Mouse (Mus musculus): ENCODE results near the gene Naaladl2.

Gene Naaladl2

DNA sequence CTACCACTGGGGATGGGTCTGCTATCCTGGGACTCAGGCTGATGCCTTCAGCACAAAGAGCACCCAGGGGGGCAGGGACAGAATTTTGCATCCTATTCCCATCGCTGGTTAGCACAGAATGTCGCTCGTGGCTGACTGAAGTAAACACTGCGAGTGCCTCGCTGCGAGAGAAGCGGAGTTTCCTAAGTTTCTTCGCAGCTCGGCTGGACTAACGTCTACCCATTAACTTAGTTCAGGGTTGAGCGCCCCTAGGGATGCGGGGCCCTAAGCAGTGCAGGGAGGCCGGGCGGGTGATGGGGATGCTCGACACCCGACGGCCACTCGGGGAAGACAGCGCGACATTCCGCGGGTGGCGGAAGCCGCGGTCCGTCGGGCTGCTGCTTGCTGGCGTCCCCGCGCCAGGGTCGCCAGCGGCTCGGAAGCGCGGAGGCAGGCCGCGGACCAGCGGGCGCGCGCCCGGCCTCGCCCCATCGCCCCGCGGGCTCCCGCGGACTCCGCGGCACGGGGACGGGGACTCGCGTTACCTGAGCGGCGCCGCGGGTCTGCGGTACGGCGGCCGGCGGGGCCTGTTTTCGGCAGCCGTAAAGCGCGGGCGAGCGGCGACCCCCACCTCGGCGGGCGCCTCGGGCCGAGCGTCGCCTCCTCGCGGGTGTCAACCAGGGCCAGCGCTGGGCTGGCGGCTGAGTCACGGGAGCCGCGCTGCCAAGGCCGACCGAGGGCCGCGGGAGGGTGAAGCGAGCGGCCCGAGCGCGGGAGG lies at the start of gene Naaladl2:
TSS of gene Naaladl2 (minus strand) at position 707 of the 757 bp plus-strand sequence.
- peak; percentile 29 for DNase-seq (ENCODE audit: low read depth, low spot score)

DNA sequence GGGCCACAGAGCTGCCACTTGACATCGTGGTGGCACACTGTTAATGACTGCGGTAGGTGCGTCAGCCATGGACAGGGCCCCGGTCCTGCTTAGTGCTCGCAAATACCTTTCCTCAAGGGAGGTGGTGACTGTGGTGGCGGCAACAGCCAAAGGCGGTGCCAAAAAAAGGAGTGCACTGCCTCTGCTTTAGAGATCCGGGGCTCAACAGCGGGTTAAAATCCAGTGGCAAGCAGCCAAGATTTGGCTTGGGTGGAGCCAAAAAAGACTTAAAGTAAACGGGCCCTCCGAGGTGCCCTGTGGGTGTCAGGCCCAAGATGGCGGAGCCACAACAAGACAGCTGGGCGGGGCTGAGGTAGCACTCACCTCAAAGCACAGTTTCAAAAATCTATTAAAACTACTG lies 7.7 kb upstream of the Naaladl2 start:
- no peak for DNase-seq (ENCODE audit: low read depth, low spot score)

DNA sequence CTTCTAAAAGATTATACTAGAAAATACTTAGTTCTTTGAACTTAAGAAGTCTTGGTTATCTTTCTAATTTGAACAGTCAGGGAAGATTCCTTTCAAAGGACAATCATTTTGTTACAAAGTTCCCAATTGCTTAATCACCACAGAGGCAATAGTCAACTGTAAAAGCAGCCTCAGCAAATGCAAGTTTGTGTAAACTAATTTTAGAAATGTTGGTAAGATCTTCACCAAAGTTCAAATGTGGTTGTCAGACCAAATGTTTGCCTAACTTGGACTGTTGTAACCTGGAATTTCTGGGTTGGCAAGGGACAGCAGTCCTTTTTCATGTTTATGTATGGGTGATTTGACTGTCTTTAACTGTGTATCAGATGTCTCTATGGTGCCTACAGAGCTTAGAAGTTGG lies 3.2 kb upstream of the Naaladl2 start:
- no peak for DNase-seq (ENCODE audit: low read depth, low spot score)

DNA sequence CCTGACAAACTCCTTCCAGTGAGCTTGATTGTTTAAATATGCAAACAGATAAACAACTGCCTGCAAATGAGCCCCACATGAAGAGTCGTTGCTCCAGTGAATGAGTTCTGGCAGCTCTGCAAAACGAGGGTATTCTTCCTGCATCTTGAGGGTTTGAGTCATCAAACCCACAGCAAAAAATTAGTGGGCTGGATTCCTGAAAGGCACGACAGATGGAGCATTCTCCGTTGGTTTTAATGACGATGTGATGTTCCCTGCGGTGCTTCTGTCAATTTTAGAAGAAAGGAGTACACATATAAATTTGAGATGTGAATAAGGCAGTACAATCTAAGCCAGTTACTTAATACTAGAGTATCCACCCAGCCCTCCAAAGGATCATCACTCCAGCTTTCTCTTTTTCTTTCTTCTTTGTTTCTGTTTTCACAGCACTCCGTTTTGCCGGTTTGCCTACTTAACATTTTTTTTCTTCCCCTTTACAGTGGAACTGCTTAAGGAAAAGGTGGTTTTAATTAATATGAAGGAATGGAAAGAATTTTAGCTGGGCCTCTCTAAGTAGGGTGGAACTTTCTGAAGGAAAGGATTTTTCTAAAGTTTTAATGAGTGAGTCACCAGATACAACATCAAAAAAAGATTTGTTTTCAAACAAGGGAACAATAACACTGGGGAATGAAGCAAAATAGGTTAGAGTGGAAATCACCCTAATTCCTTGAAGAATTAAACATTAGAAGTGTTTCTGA lies 1.1 kb upstream of the Naaladl2 start:
- no peak for DNase-seq (ENCODE audit: low read depth, low spot score)

DNA sequence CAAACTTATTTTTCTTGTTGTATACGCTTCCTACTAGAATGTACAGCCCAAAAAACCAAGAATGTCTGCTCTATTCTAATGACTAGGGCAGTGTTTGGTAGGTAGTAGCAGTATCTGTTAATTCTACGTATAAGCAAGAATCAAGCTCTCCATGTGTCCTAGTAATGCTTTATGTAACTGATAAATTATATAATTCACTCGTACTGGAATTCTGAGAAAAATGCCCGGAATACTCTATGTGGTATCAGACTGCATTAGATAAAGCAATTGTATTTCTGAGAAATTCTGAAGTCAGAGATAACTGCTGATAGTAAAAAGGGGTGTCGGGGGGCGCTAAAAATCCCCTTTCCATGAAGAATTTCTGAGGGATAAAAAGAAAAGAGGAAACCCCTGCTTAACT lies 950 bp downstream of the Naaladl2 start:
- no peak for DNase-seq (ENCODE audit: low read depth, low spot score)

DNA sequence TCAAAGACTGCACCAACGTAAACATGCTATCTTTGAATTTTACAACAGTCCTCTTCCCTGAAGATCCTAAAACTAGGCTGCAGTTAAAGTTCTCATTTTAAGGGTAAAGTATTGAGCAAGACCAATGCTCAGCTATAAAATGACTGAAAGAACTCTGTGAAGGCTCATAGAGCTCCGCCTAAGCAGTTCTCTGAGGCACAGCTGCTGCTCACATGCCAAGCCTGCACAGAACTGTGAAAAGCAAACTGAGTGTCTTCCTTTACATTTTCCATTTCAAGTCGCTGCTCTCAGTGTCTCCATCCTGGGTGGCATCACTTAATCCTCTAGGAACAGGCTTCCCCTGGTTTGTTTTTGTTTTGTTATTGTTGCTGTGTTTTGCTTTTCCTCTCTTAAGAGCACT lies 12.2 kb downstream of the Naaladl2 start:
- DNase-seq (ENCODE audit: low read depth, low spot score) = no peak

DNA sequence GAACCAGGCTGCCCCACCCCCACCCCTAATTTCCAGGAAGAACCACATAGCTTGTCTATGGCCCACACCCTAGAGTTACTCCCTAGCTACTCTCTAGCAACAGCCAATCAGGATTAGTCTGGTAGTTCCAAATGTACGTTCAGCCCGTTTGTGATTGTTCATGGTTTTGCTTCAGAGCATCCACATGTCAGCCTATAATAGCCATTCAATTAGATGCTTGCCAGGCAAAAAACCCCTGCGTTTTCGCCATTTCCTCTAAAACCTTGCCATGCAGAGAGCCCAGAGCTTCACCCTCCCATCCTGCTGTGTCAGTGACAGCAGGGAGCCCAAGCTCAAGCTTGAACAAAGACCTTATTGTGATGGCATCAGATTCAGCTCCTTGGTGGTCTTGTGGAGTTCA lies 16.2 kb downstream of the Naaladl2 start:
- no peak for DNase-seq (ENCODE audit: low read depth, low spot score)

DNA sequence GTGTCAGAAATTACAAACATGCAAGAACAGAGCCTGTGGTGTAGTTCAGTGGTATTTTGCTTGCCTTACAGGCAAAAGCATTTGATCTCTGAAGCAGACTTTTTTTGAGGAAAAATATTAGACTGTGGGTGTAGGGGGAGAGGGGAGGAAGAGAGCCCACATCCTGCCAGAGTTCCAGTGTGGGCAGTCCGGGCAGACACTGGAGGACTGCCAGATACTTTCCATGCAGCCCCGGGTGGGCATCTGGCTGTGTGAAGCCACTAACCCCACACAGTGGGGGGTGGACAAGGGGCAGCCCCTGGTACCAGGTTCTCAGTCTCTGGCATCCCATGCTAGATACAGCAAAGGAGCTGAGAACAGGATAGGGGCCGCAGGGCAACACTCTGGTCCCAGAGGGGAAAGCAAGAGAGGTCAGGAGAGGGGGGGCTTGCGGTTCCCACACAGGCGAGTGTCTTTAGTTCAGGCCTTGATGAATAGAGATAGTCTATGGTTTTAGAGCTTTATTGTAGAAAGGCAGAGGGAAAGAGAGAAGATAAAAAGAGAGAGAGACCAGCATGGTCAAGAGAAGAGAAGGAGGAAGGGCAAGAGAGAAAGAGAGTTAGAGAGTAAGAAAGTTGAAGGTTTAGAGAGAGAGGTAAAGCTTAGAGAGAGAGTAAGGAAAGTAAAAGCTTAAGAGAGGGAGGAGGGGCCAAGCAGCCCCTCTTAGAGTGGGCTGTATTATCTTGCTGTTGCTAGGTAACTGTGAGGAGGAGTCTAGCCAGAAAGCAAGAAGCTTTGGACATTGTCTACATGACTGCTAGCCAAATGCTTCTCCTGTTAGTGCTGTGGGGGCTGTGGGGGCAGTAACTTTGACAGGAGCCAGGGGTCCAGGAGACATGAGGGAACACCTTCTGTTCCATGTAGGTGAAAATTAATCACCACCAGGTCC lies 18.9 kb downstream of the Naaladl2 start:
- DNase-seq (ENCODE audit: low read depth, low spot score) = no peak

DNA sequence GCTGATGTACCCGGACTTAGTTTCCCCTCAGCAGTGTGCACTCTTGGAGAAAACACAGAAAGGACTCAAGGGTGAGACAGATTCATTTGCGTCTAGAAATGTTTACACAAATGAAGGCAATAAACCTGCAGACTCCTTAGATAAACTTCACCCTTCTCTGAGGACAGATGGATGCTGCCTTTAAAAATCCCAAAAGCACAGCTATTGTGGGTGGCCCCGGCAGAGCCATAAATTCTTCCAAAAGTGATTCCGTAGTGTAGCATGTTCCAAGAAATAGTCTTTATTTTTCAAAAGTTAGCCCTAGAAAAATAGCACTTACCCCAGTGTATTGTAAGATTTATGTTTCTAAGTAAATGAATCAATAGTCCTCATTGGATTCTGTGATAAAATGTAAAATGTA lies 31.0 kb downstream of the Naaladl2 start:
- DNase-seq (ENCODE audit: low read depth, low spot score) = no peak

DNA sequence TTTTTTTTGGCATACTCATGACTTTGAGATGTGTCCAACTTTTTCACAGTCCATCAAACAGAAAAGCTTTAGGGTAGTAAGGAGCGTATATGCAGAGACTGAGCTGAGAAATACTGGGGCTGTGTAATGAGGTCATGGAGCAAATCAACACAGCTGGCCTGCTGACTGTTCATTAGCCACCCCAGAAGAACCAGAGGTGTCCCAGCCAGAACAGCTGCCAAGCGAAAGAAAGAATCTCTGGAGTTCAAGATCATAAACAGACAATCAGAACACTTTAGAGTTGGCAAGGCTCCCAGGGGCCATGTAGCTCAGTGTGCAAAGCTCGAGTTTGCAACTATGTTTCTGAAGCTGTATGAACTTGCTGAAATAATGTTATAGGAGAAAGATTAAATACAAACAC lies 35.1 kb downstream of the Naaladl2 start:
- DNase-seq (ENCODE audit: low read depth, low spot score) = no peak

DNA sequence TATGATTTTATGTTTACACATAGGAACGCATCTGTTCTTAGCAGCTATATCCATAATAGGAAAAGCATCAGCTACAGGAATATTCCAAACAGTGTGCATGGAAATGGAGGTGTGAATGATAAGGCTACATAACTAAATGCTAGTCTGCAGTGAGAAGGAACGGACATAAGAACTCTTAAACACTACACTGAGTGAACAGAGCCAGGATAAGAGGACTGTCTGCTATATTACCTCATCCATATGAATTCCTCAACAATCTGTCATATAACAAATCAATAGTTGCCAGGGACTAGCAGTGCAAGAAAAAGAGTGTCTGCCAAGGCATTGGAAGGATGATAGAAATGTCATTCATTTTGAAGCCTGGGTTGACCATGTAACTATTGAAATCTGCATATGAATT lies 51.1 kb downstream of the Naaladl2 start:
- DNase-seq (ENCODE audit: low read depth, low spot score) = no peak

DNA sequence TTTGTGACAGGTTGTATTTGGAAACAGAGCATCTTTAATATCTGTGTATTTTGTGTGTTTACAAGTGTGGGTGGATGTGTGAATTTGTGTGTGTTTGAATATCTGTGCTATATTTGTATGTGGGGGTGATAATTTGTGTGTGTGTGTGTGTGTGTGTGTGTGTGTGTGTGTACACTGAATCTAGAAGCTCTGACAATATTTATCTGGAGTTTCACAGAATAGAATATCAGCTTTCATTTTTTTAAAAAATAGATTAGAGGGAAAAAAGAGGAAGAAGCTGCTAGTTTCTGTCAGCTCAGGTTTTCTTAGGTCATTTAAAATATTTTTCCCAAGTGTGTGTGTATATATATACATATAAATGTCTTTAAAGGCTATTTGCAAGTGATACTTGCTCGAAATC lies 68.3 kb downstream of the Naaladl2 start:
- DNase-seq (ENCODE audit: low read depth, low spot score) = no peak

DNA sequence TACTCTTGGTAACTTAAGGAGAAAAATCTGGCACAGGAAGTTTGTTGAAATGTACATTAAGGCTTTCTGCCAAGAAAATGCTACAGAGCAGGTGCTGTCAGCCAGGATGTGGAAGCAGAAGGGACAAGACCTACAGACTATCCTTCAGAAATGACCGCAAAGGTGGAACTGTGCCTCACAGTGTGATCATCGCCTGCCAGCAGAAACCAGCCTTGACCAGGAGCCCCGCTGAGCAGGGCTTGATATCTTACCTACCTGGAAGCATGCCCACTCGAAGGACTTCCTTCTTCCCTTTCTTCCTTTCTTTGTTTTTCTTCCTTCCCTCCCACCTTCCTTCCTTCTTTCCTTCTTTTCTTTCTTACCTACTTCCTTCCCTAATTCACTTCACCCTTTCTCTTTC lies 69.8 kb downstream of the Naaladl2 start:
- DNase-seq (ENCODE audit: low read depth, low spot score) = no peak

DNA sequence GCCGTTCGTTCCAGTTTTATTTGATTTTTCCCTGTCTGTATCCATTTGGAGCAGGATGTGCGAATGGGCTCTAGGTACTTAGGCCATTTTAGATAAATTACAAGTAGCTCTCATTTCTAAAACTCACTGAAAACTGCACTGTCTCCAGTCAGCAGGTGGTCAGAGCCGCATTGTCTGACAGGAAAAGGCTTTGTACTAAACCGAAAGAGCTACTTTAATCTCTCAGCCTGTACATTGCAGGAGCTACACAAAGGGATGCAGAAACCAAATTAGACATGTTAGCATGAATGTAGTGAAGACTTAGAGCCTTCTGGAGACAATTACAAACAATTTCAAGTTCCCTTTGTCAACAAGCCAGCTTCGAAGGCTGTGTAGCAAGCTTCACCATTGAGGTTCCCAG lies 70.2 kb downstream of the Naaladl2 start:
- no peak for DNase-seq (ENCODE audit: low read depth, low spot score)

DNA sequence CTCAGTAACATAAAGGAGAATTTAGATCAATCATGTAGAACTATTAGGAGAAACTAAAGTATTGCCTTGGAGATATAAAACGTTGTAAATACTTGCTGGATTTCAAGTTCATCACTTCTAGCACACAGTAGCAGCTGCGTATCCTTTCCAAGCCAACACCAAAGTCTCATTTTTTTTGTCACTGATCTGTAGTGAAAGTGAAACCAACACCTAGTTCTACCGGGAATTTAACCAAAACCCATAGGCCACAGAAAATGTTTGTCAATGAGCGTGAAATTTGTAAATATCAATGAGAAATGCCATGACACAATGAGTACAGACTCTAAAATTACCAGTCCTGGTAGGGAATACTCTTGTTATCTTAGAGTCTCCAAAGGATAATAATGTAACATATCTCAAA lies 80.8 kb downstream of the Naaladl2 start:
- DNase-seq (ENCODE audit: low read depth, low spot score) = no peak

DNA sequence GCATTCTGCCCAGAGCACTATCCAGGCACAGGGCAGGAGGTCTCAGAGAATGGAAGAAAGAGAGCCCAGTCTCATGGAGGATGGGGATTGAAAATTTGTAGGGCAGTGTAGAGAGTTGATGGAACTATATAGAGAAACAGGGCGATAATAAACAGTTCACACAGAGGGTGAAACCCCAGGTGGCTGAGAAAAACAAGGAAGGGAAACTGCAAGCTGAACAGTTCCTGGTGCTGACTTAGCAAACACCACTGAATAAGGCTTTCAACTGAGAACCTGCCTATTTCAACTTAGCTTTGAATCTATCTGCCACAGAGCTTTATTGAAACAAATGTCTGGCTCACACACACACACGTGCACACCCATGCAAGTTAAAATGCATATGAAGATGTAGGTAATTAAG lies 91.1 kb downstream of the Naaladl2 start:
- no peak for DNase-seq (ENCODE audit: low read depth, low spot score)

DNA sequence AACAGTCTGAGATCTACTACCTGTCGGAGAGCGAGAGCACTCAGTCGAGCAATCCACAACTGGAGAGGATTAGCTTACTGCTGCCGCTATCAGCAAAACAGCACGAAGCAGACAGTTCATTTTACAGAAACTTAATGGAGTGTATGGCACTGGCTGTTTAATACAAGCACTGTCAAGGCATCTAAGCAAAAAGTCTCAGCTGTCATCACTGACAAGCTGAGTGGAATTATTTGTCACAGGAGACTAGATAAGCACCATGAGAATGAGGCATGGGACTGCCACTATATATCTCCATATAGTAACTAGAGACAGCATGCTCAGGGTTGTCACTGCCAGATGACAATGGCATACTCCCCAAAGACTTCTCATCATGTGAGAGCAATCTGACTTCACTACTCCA lies 124.1 kb downstream of the Naaladl2 start:
- DNase-seq (ENCODE audit: low read depth, low spot score) = no peak

DNA sequence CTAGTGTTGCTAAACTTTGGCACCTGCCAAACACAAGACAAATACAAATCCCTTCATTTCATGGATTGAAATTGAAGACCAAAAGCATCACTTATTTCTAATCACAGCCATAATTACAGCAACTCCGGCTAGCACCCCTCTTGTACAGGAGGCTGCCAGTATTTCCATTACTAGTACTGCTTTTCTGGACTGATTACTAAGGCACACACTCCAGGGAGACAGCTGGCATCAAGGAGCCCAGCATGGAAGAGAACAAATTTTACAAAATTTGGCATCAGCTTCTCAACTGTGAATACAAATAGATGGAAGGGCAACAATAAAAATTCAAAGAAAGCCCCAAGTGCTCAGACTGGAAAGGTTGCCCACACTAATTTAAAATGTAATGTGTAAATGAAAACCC lies 133.3 kb downstream of the Naaladl2 start:
- no peak for DNase-seq (ENCODE audit: low read depth, low spot score)

DNA sequence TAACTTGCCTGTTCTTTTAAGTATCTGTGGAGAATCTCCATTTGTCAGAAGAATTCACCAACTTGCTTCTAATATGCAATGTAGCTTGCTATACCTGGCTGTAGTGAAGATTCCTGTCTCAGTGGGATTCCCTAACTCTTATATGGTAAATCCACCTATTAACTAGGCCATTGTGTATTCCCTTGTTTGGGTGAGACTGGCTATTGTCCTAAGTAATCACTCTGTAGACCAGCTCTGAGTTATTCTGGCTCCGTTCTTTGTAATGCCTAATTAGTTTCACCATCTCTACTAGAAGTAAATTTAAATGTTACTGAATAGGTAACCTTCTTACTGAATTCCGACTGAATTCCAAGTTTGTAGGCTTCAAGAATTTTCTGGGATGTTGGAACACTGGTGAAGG lies 137.3 kb downstream of the Naaladl2 start:
- DNase-seq (ENCODE audit: low read depth, low spot score) = peak; percentile 22

DNA sequence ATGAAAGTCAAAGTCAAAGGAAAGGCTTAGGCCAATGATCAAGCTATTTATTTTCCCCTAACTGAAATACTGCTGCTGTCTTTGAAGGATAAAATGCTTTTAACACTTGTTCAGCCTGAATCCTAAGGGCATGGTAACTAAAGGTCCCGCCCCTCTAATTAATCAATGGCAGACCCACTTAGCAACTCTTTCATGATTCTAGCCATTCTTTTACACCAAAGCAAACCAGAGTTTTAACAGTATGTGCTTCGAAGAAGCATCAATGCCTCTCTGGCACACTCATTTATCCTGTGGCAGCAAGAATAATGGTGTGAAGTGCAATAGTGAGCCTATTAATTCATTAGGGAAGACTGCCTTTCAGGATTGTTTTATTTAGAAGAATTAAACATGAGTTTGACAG lies 151.5 kb downstream of the Naaladl2 start:
- DNase-seq (ENCODE audit: low read depth, low spot score) = no peak

DNA sequence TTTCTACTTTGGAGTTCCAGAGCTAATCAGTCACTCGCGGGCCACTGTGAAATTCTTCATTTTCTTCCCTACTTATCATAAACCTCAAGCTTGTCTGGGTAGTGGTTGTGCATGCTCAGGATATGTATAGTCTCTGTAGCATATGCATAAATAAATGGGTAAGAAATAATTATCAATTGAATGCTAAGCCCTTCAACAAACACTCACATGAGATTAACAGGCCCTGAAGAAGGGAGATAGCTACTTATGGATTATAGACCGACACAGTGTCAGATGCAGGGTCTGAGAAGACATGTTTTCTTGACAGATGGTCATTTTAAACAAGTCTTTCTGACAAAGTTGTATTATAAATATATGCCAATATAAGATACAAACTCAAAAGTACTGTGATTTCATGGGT lies 152.0 kb downstream of the Naaladl2 start:
- no peak for DNase-seq (ENCODE audit: low read depth, low spot score)

DNA sequence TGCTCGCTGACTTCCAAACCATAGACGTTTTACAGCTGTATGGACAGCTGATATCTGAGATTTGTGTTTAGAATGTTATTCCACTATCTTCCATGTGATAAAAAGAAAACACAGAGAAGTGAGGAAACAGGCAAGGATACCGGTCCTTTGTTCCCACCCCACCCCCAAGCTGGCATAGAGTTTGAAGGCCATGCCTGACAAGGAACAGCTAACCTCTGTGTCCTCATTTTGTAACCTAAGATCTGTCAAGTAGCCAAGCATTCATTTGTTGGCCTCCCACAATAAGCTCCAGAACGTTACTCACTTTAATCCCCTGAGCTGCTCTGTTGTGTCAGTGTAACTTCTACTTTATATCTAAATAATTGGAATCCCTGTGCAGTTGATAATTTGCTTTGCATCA lies 161.9 kb downstream of the Naaladl2 start:
- DNase-seq (ENCODE audit: low read depth, low spot score) = no peak

Data from WW6 (cell line).